Mouse (Mus musculus): Measurements from ENCODE around the gene Hoxc8.

Hoxc8 gene

GRCm38 (mm10) chr15:102984925-102985324 is 5.5 kb upstream of the Hoxc8 start:
- DNase-seq: no peak

- DNase-seq: peak; percentile 86 to 92
Measured at GRCm38 (mm10) chr15:102987124-102987833, 3.1 kb upstream of the Hoxc8 start.

- no peak for DNase-seq
Measured at GRCm38 (mm10) chr15:102988078-102988477, 2.3 kb upstream of the Hoxc8 start.

GRCm38 (mm10) chr15:102991782-102992181 is 1.4 kb downstream of the Hoxc8 start:
- no peak for DNase-seq

- no peak for DNase-seq
Measured at GRCm38 (mm10) chr15:102992206-102992605, 1.8 kb downstream of the Hoxc8 start.

- no peak for DNase-seq
Measured at GRCm38 (mm10) chr15:102992863-102993262, 2.5 kb downstream of the Hoxc8 start.

GRCm38 (mm10) chr15:102996548-102996947 is 6.1 kb downstream of the Hoxc8 start:
- no peak for DNase-seq

GRCm38 (mm10) chr15:102997431-102997830 is 7.0 kb downstream of the Hoxc8 start:
- no peak for DNase-seq

GRCm38 (mm10) chr15:102997939-102998355 is 7.5 kb downstream of the Hoxc8 start, which contains the start of gene Hoxc6:
Gene Hoxc6, plus strand, starts transcription at chr15:102998257.
- DNase-seq: no peak

GRCm38 (mm10) chr15:102998608-102999182 is 8.3 kb downstream of the Hoxc8 start:
- no peak for DNase-seq

- DNase-seq: peak in 1 of 2 experiments; percentile 54
Measured at GRCm38 (mm10) chr15:102999183-102999831, 8.9 kb downstream of the Hoxc8 start.

GRCm38 (mm10) chr15:102999955-103000354 is 9.5 kb downstream of the Hoxc8 start:
- DNase-seq: no peak

GRCm38 (mm10) chr15:103000501-103000901 is 10.1 kb downstream of the Hoxc8 start:
- no peak for DNase-seq

GRCm38 (mm10) chr15:103001370-103001769 is 11.0 kb downstream of the Hoxc8 start:
- DNase-seq: no peak

GRCm38 (mm10) chr15:103002156-103002555 is 11.7 kb downstream of the Hoxc8 start:
- DNase-seq: no peak

- peak in 1 of 2 experiments; percentile 8 for DNase-seq
Measured at GRCm38 (mm10) chr15:103002821-103003448, 12.5 kb downstream of the Hoxc8 start.

- DNase-seq: peak in 1 of 2 experiments; percentile 19
Measured at GRCm38 (mm10) chr15:103005308-103005707, 14.9 kb downstream of the Hoxc8 start.

GRCm38 (mm10) chr15:103005797-103006196 is 15.4 kb downstream of the Hoxc8 start:
- no peak for DNase-seq

GRCm38 (mm10) chr15:103006326-103006725 is 15.9 kb downstream of the Hoxc8 start:
- DNase-seq: no peak

- no peak for DNase-seq
Measured at GRCm38 (mm10) chr15:103009265-103010111, 19.1 kb downstream of the Hoxc8 start.

GRCm38 (mm10) chr15:103010112-103010846 is 19.9 kb downstream of the Hoxc8 start:
- no peak for DNase-seq
